Mouse (Mus musculus) midbrain, embryonic 12.5 days (tissue): ENCODE measurements around the gene Kcnj12. TPM values are rescaled to one million over a fixed set of nuclear protein-coding genes. Genes with fewer than 3 reads are reported as not detected.

ENCODE experiments used
- polyA plus RNA-seq: library from polyadenylated mRNA; unstranded; fragments of >200 nt; fragmentation: Nextera tagmentation; extraction: Ambion mirVana; gene quantifications from 2 replicates; pipeline ENCODE4 v1.2.1, GENCODE M21; 2016

Kcnj12 gene
- polyA plus RNA-seq, 1 experiment from 2014 or later: 0.50 TPM

Other genes starting within 250 kb of the Kcnj12 start
- gene Top3a, start 245.2 kb upstream of the Kcnj12 start, polyA plus RNA-seq: 17.8 and 20.5 TPM in 2 replicates
- 11.3 and 11.6 TPM in 2 replicates for gene Smcr8, start 245.0 kb upstream of the Kcnj12 start, polyA plus RNA-seq
- 36.4 and 40.0 TPM in 2 replicates for gene Shmt1, start 210.8 kb upstream of the Kcnj12 start, polyA plus RNA-seq
- 24.7 and 26.2 TPM in 2 replicates for gene Dhrs7b, start 191.9 kb upstream of the Kcnj12 start, polyA plus RNA-seq
- 48.3 and 49.7 TPM in 2 replicates for gene Tmem11, start 143.3 kb upstream of the Kcnj12 start, polyA plus RNA-seq
- 24.3 and 27.3 TPM in 2 replicates for gene Natd1, start 107.8 kb upstream of the Kcnj12 start, polyA plus RNA-seq
- 39.2 and 41.9 TPM in 2 replicates for gene Map2k3, start 90.5 kb upstream of the Kcnj12 start, polyA plus RNA-seq
- 0.68 and 1.6 TPM in 2 replicates for gene Tnfrsf13b, start 104.2 kb downstream of the Kcnj12 start, polyA plus RNA-seq
- 338 and 345 TPM in 2 replicates for gene Usp22, start 152.5 kb downstream of the Kcnj12 start, polyA plus RNA-seq
- gene Aldh3a1, start 185.0 kb downstream of the Kcnj12 start, polyA plus RNA-seq: not detected in 2 replicates
- gene Aldh3a2, start 244.9 kb downstream of the Kcnj12 start, polyA plus RNA-seq: 25.3 and 28.5 TPM in 2 replicates